Mouse (Mus musculus) heart, embryonic 13.5 days (tissue): ENCODE data around the gene Slc25a25. TPM values are rescaled to one million over a fixed set of nuclear protein-coding genes. Genes with fewer than 3 reads are reported as not detected.
"Not testable (repeated sequence)": the region's sequence is repeated elsewhere in the genome, so short reads cannot be mapped to it uniquely, and the experiment has no call there.

Experiments
- ATAC-seq: fragments of 200-750 bp; cut with Nextera tagmentation; 2 replicates; pipeline ENCODE4 v1.8.0; 2017; ENCODE audit warnings: moderate TSS enrichment; ENCODE audit not compliant: insufficient number of reproducible peaks, low FRiP score, low TSS enrichment; ENCODE audit errors: extremely low read depth
- H3K27ac ChIP-seq: fragments of 300-500 bp; sonication (generic); replicated peaks from 2 replicates; pipeline ENCODE4 v1.5.1; 2015; ENCODE audit warnings: moderate library complexity, mild to moderate bottlenecking, inconsistent platforms
- H3K27me3 ChIP-seq: fragments of 300-500 bp; sonication (generic); replicated peaks from 2 replicates; pipeline ENCODE4 v1.6.1; 2015; ENCODE audit warnings: mild to moderate bottlenecking, inconsistent platforms
- H3K36me3 ChIP-seq: fragments of 300-500 bp; sonication (generic); 2 replicates; pipeline ENCODE4 v1.6.1; 2015; ENCODE audit warnings: mild to moderate bottlenecking, inconsistent platforms
- H3K4me1 ChIP-seq: fragments of 300-500 bp; sonication (generic); 2 replicates; pipeline ENCODE4 v1.6.1; 2015; ENCODE audit warnings: inconsistent platforms
- H3K4me2 ChIP-seq: fragments of 300-500 bp; sonication (generic); 2 replicates; pipeline ENCODE4 v1.6.1; 2015; ENCODE audit warnings: inconsistent platforms, mild to moderate bottlenecking, moderate library complexity
- H3K4me3 ChIP-seq: fragments of 300-500 bp; sonication (generic); 2 replicates; pipeline ENCODE4 v1.5.1; 2015; ENCODE audit warnings: moderate library complexity, mild to moderate bottlenecking, inconsistent platforms
- H3K9ac ChIP-seq: fragments of 300-500 bp; sonication (generic); 2 replicates; pipeline ENCODE4 v1.6.1; 2015; ENCODE audit warnings: inconsistent platforms, mild to moderate bottlenecking, moderate library complexity
- H3K9me3 ChIP-seq: fragments of 300-500 bp; sonication (generic); 2 replicates; pipeline ENCODE4 v1.6.1; 2016; ENCODE audit warnings: inconsistent platforms
- WGBS: fragments of 180-500 bp; shearing (Covaris S2); methylation state at CpG from one replicate; pipeline ENCODE4 v1.1.7; 2015; ENCODE audit warnings: mixed read lengths; 5-methylcytosine and 5-hydroxymethylcytosine counted together
- polyA plus RNA-seq: library from polyadenylated mRNA; unstranded; fragments of >200 nt; fragmentation: Nextera tagmentation; extraction: Ambion mirVana; gene quantifications from 2 replicates; pipeline ENCODE4 v1.2.1, GENCODE M21; 2015

Slc25a25 gene
- polyA plus RNA-seq, result 10.7 and 10.9 TPM in 2 replicates

GRCm38 (mm10) chr2:32450881-32451844, at the start of gene Slc25a25:
Slc25a25 (minus strand) TSS chr2:32451445.
- ATAC-seq, result peak; percentile 83
- peaks cover 15% of the 10 kb centered on the region for H3K36me3 ChIP-seq
- H3K9ac ChIP-seq, result peak within 1 kb of the TSS; percentile 87
- peak within 1 kb of the TSS; percentile 73 for H3K4me3 ChIP-seq
- no peaks in the 10 kb centered on the region for H3K9me3 ChIP-seq
- peak within 1 kb of the TSS; percentile 96 for H3K27ac ChIP-seq
- under 1% methylated on average over 103 of the region's 103 CpGs for WGBS
- no peaks in the 10 kb centered on the region for H3K27me3 ChIP-seq
- H3K4me2 ChIP-seq, result peak within 1 kb of the TSS; percentile 95
- H3K4me1 ChIP-seq, result peaks cover 71% of the 10 kb centered on the region

- 71% methylated on average over 5 of the region's 5 CpGs for WGBS
- H3K4me1 ChIP-seq, result no peaks in the 10 kb centered on the region
- no peak for ATAC-seq
- no peaks in the 10 kb centered on the region for H3K36me3 ChIP-seq
- no peak overlapping the region for H3K9ac ChIP-seq
- H3K27me3 ChIP-seq, result no peaks in the 10 kb centered on the region
- peaks cover 9% of the 10 kb centered on the region for H3K9me3 ChIP-seq
- H3K4me2 ChIP-seq, result no peak overlapping the region
- no peak overlapping the region for H3K27ac ChIP-seq
- no peak overlapping the region for H3K4me3 ChIP-seq
These were observed 49.2 kb upstream of the Slc25a25 start for GRCm38 (mm10) chr2:32500461-32500860.

- no peak overlapping the region for H3K4me3 ChIP-seq
These were observed 48.1 kb upstream of the Slc25a25 start for GRCm38 (mm10) chr2:32499365-32499764.

GRCm38 (mm10) chr2:32496190-32496589, 44.9 kb upstream of the Slc25a25 start:
- ATAC-seq, result no peak
- peaks cover 8% of the 10 kb centered on the region for H3K9me3 ChIP-seq
- H3K4me2 ChIP-seq, result no peak overlapping the region
- H3K4me3 ChIP-seq, result no peak overlapping the region
- H3K27ac ChIP-seq, result no peak overlapping the region
- H3K27me3 ChIP-seq, result no peaks in the 10 kb centered on the region
- 36% methylated on average over 5 of the region's 5 CpGs for WGBS
- H3K4me1 ChIP-seq, result peaks cover 7% of the 10 kb centered on the region; the same call in 1 of the 2 replicates
- no peak overlapping the region for H3K9ac ChIP-seq
- no peaks in the 10 kb centered on the region for H3K36me3 ChIP-seq

More at GRCm38 (mm10) chr2:32499365-32499764, 48.1 kb upstream of the Slc25a25 start:
- ATAC-seq, result no peak
- Histone ChIP-seq H3K36me3 (no peaks in the 10 kb centered on the region), H3K27ac (no peak overlapping the region), H3K9me3 (peaks cover 8% of the 10 kb centered on the region), H3K4me2 (no peak overlapping the region), H3K27me3 (no peaks in the 10 kb centered on the region), H3K9ac (no peak overlapping the region), H3K4me1 (peaks cover 7% of the 10 kb centered on the region; the same call in 1 of the 2 replicates)
- WGBS, result 69% methylated on average over 4 of the region's 4 CpGs

- peak overlapping the region; percentile 8; the same call in 1 of the 2 replicates for H3K27ac ChIP-seq
- H3K4me3 ChIP-seq, result no peak overlapping the region
- H3K4me2 ChIP-seq, result 0 out of 2 replicates have a peak overlapping the region, but pooled peaks have one; percentile 4
- no peaks in the 10 kb centered on the region for H3K27me3 ChIP-seq
- H3K36me3 ChIP-seq, result no peaks in the 10 kb centered on the region
- ATAC-seq, result no peak
- 55% methylated on average over 20 of the region's 20 CpGs for WGBS
- H3K4me1 ChIP-seq, result peaks cover 7% of the 10 kb centered on the region; the same call in 1 of the 2 replicates
- H3K9ac ChIP-seq, result no peak overlapping the region
- peaks cover 8% of the 10 kb centered on the region for H3K9me3 ChIP-seq
These were observed 44.0 kb upstream of the Slc25a25 start for GRCm38 (mm10) chr2:32495185-32495726.

GRCm38 (mm10) chr2:32494522-32494921, 43.3 kb upstream of the Slc25a25 start:
- Histone ChIP-seq H3K4me2 (no peak overlapping the region), H3K27ac (peak overlapping the region; percentile 8; the same call in 1 of the 2 replicates), H3K4me1 (peaks cover 7% of the 10 kb centered on the region; the same call in 1 of the 2 replicates), H3K4me3 (no peak overlapping the region), H3K9ac (no peak overlapping the region), H3K9me3 (peaks cover 8% of the 10 kb centered on the region), H3K27me3 (no peaks in the 10 kb centered on the region), H3K36me3 (no peaks in the 10 kb centered on the region)
- ATAC-seq, result no peak
- 33% methylated on average over 2 of the region's 2 CpGs for WGBS

GRCm38 (mm10) chr2:32493301-32493701, 42.1 kb upstream of the Slc25a25 start:
- no peaks in the 10 kb centered on the region for H3K27me3 ChIP-seq
- H3K4me1 ChIP-seq, result peaks cover 7% of the 10 kb centered on the region; the same call in 1 of the 2 replicates
- no peak overlapping the region for H3K4me2 ChIP-seq
- H3K27ac ChIP-seq, result no peak overlapping the region
- no peaks in the 10 kb centered on the region for H3K36me3 ChIP-seq
- H3K9me3 ChIP-seq, result peaks cover under 1% of the 10 kb centered on the region; the same call in 1 of the 2 replicates
- no peak for ATAC-seq
- WGBS, result 59% methylated on average over 12 of the region's 12 CpGs
- H3K9ac ChIP-seq, result no peak overlapping the region
- no peak overlapping the region for H3K4me3 ChIP-seq

GRCm38 (mm10) chr2:32492661-32493060, 41.4 kb upstream of the Slc25a25 start:
- no peak for ATAC-seq
- Histone ChIP-seq H3K36me3 (no peaks in the 10 kb centered on the region), H3K4me2 (no peak overlapping the region), H3K27ac (no peak overlapping the region), H3K4me3 (no peak overlapping the region), H3K9ac (no peak overlapping the region), H3K9me3 (no peaks in the 10 kb centered on the region), H3K27me3 (no peaks in the 10 kb centered on the region), H3K4me1 (peaks cover 7% of the 10 kb centered on the region; the same call in 1 of the 2 replicates)
- WGBS, result 74% methylated on average over 2 of the region's 2 CpGs

- not testable (repeated sequence) for H3K9ac ChIP-seq, H3K4me2 ChIP-seq, H3K4me3 ChIP-seq, ATAC-seq, H3K36me3 ChIP-seq, H3K27me3 ChIP-seq, H3K9me3 ChIP-seq, H3K27ac ChIP-seq
- peaks cover 20% of the 10 kb centered on the region for H3K4me1 ChIP-seq
These were observed 39.5 kb upstream of the Slc25a25 start for GRCm38 (mm10) chr2:32490730-32491129.

GRCm38 (mm10) chr2:32488679-32489078, 37.4 kb upstream of the Slc25a25 start:
- peaks cover 15% of the 10 kb centered on the region for H3K4me1 ChIP-seq
- no peak overlapping the region for H3K27ac ChIP-seq
- no peaks in the 10 kb centered on the region for H3K9me3 ChIP-seq
- 2% methylated on average over 5 of the region's 5 CpGs for WGBS
- no peaks in the 10 kb centered on the region for H3K27me3 ChIP-seq
- no peak overlapping the region; the same call in 1 of the 2 replicates for H3K9ac ChIP-seq
- no peak for ATAC-seq
- no peak overlapping the region for H3K4me3 ChIP-seq
- no peak overlapping the region for H3K4me2 ChIP-seq
- no peaks in the 10 kb centered on the region for H3K36me3 ChIP-seq

- 7% methylated on average over 6 of the region's 6 CpGs for WGBS
- H3K36me3 ChIP-seq, result no peaks in the 10 kb centered on the region
- no peak overlapping the region for H3K4me3 ChIP-seq
- H3K9me3 ChIP-seq, result no peaks in the 10 kb centered on the region
- H3K4me2 ChIP-seq, result no peak overlapping the region
- H3K27ac ChIP-seq, result no peak overlapping the region
- no peaks in the 10 kb centered on the region for H3K27me3 ChIP-seq
- peak; percentile 27; the same call in 1 of the 2 replicates for ATAC-seq
- H3K9ac ChIP-seq, result 0 out of 2 replicates have a peak overlapping the region, but pooled peaks have one; percentile 1
- peaks cover 15% of the 10 kb centered on the region for H3K4me1 ChIP-seq
These were observed 35.9 kb upstream of the Slc25a25 start for GRCm38 (mm10) chr2:32487124-32487623.
